Mouse (Mus musculus) neutrophil, adult 5-6 weeks (primary cell): Measurements from ENCODE around the gene Rps10. TPM values are rescaled to one million over a fixed set of nuclear protein-coding genes. Genes with fewer than 3 reads are reported as not detected.

Source experiments
- ATAC-seq: fragments of 151-379, 151-347 bp; 2 replicates; pipeline ENCODE4 v1.8.0; 2017; ENCODE audit warnings: mild to moderate bottlenecking, moderate TSS enrichment; ENCODE audit not compliant: insufficient number of reproducible peaks, poor library complexity, low FRiP score, severe bottlenecking; ENCODE audit errors: extremely low read depth
- total RNA-seq: library from RNA; stranded (forward); fragments of 200-1000 nt; gene quantifications from 2 replicates; pipeline ENCODE4 v1.2.3, GENCODE M21; 2017

Gene Rps10
- total RNA-seq, 1 experiment from 2014 or later, result 1,122 TPM

GRCm38 (mm10) chr17:27588231-27588630 lies 48.2 kb downstream of the Rps10 start:
- no peak for ATAC-seq

GRCm38 (mm10) chr17:27587252-27587651 lies 49.2 kb downstream of the Rps10 start:
- ATAC-seq, result no peak

GRCm38 (mm10) chr17:27586661-27587060 lies 49.8 kb downstream of the Rps10 start:
- no peak for ATAC-seq

- ATAC-seq, result no peak
These were observed 53.1 kb downstream of the Rps10 start for GRCm38 (mm10) chr17:27583185-27583894.

Other genes starting within 250 kb of the Rps10 start
- not detected in 2 replicates for gene Grm4, start 115.3 kb downstream of the Rps10 start, total RNA-seq
- gene Hmga1, start 80.2 kb downstream of the Rps10 start, total RNA-seq, result 29.8 and 34.0 TPM in 2 replicates
- gene AI413582, start 70.9 kb downstream of the Rps10 start, total RNA-seq, result 26.1 and 26.2 TPM in 2 replicates
- gene Nudt3, start 13.2 kb downstream of the Rps10 start, total RNA-seq, result 81.1 and 84.1 TPM in 2 replicates
- gene RPS10-NUDT3, start 1.4 kb downstream of the Rps10 start, total RNA-seq, result 39.0 TPM in 1 of 2 replicates, not detected in the other
- gene Pacsin1, start 18.8 kb upstream of the Rps10 start, total RNA-seq, result 9.3 and 11.2 TPM in 2 replicates
- not detected in 2 replicates for gene Spdef, start 92.3 kb upstream of the Rps10 start, total RNA-seq
- gene D17Wsu92e, start 184.0 kb upstream of the Rps10 start, total RNA-seq, result 76.8 and 81.2 TPM in 2 replicates
- gene Snrpc, start 201.5 kb upstream of the Rps10 start, total RNA-seq, result 74.8 and 75.6 TPM in 2 replicates
- gene Uhrf1bp1, start 219.8 kb upstream of the Rps10 start, total RNA-seq, result 1.4 and 1.6 TPM in 2 replicates